In the genomic region with DNA sequence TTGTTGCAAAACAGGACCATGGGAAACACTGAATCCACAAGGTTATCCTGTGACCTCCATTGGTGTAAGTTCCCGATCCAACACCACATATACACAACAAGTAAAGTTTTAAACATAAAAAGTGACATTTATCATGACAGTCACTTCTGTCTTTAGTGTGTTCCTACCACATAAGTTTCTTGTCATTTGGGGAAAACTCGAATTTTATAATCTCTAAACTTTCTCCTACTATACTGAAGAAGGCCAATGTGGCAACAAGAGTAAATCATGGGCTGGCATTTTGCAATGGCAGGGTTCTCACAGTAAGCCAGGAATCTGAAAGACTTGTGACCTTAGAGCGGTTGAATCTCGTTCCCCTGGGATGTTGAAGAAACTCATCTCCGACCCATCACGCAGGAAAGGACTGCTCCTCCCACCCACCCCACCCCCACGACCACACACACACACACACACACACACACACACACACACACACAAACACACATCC, we compare ENCODE assay signal across 8 mouse cellular contexts. TPM values are rescaled to one million over a fixed set of nuclear protein-coding genes. Genes with fewer than 3 reads are reported as not detected.
A peak's percentile ranks its signal among the peaks of the same experiment; 100 is the strongest.
DNase-seq lines count a peak whose midpoint lies in the region; ATAC-seq and TF ChIP-seq lines count a peak whose summit lies in the region.

No protein-coding gene starts in this region.

- peak overlapping the region; percentile 85 for H3K9ac ChIP-seq in embryonic facial prominence, embryonic 13.5 days

- no peak for TF ChIP-seq CTCF in lung, adult 2 months (IDR thresholded peaks at IDR 0.05; ENCODE audit: insufficient read depth, low read length)
- no peak for TF ChIP-seq CTCF in olfactory bulb, adult 2 months (IDR thresholded peaks at IDR 0.05; ENCODE audit: insufficient read depth, low read depth, low read length)

- no peak for ATAC-seq in embryonic facial prominence, embryonic 13.5 days (ENCODE audit: insufficient number of reproducible peaks, insufficient read depth, low FRiP score, low TSS enrichment, low read depth)

- no peak for TF ChIP-seq POLR2A in lung, adult 2 months (IDR thresholded peaks at IDR 0.05; ENCODE audit: borderline replicate concordance, extremely low read depth, low read depth, low read length)
- TF ChIP-seq POLR2A in olfactory bulb, adult 2 months (IDR thresholded peaks at IDR 0.05; ENCODE audit: insufficient read depth, low read depth, low read length) = no peak

- H3K36me3 ChIP-seq in embryonic facial prominence, embryonic 13.5 days = peaks cover 16% of the 10 kb centered on the region
- peaks cover 31% of the 10 kb centered on the region for H3K36me3 ChIP-seq in limb, embryonic 10.5 days

- no peak for DNase-seq in lung, adult 2 months
- no peak for DNase-seq in lung, postnatal 25 days (ENCODE audit: low spot score)
- DNase-seq in limb, embryonic 10.5 days (ENCODE audit: low spot score) = no peak
- no peak for DNase-seq in MN1 (ENCODE audit: low spot score)
- no peak for DNase-seq in spleen, postnatal 4 days (ENCODE audit: low spot score in 2 of 2)
- no peak for DNase-seq in embryo, embryonic 9.5 days (ENCODE audit: extremely low spot score)

- peak overlapping the region; percentile 85 for H3K4me3 ChIP-seq in lung, adult 2 months (replicated peaks; ENCODE audit: extremely low read depth, low read depth, low read length)
- H3K4me3 ChIP-seq in embryonic facial prominence, embryonic 13.5 days = peak overlapping the region; percentile 97
- H3K4me3 ChIP-seq in limb, embryonic 10.5 days = peak overlapping the region; percentile 84
- H3K4me3 ChIP-seq in olfactory bulb, adult 2 months (ENCODE audit: insufficient read depth, low read depth, low read length) = peak overlapping the region; percentile 97

- peak overlapping the region; percentile 79 for H3K4me2 ChIP-seq in embryonic facial prominence, embryonic 13.5 days

- H3K4me1 ChIP-seq in lung, adult 2 months (ENCODE audit: control insufficient read depth, insufficient read depth, low read length) = peaks cover 3% of the 10 kb centered on the region
- H3K4me1 ChIP-seq in embryonic facial prominence, embryonic 13.5 days = 0 out of 2 replicates have a peak, but pooled peaks cover 6% of the 10 kb centered on the region
- peaks cover 7% of the 10 kb centered on the region for H3K4me1 ChIP-seq in limb, embryonic 10.5 days
- H3K4me1 ChIP-seq in olfactory bulb, adult 2 months (ENCODE audit: control insufficient read depth, insufficient read depth, low read length) = peaks cover 4% of the 10 kb centered on the region; the same call in 1 of the 2 replicates

- no peaks in the 10 kb centered on the region for H3K9me3 ChIP-seq in embryonic facial prominence, embryonic 13.5 days
- H3K9me3 ChIP-seq in limb, embryonic 10.5 days (replicated peaks) = no peaks in the 10 kb centered on the region

- H3K27me3 ChIP-seq in embryonic facial prominence, embryonic 13.5 days = no peaks in the 10 kb centered on the region
- H3K27me3 ChIP-seq in limb, embryonic 10.5 days (ENCODE audit: low read depth, poor library complexity, severe bottlenecking) = no peaks in the 10 kb centered on the region

- WGBS in lung, adult 2 months = 19% methylated on average over 7 of the region's 7 CpGs
- 18% methylated on average over 7 of the region's 7 CpGs for WGBS in embryonic facial prominence, embryonic 13.5 days
- WGBS in limb, embryonic 10.5 days = 26% methylated on average over 6 of the region's 7 CpGs
- 20% methylated on average over 7 of the region's 7 CpGs for WGBS in olfactory bulb, adult 2 months

- no peak overlapping the region for H3K27ac ChIP-seq in embryonic facial prominence, embryonic 13.5 days
- peak overlapping the region; percentile 89; the same call in 1 of the 2 replicates for H3K27ac ChIP-seq in limb, embryonic 10.5 days
- no peak overlapping the region for H3K27ac ChIP-seq in olfactory bulb, adult 2 months (ENCODE audit: insufficient read depth, low read depth, low read length)

RNA-seq across cellular contexts. Expression of gene Ginm1, which starts 12.8 kb away (rescaled TPM):
- polyA plus RNA-seq in lung, adult 2 months (2012; rRNA removed) = 34.4 and 36.7 TPM in 2 replicates
- 75.7 and 86.2 TPM in 2 replicates for polyA plus RNA-seq in embryonic facial prominence, embryonic 13.5 days (2015; fragmentation: Nextera tagmentation; extraction: Ambion mirVana)
- polyA plus RNA-seq in limb, embryonic 10.5 days (2016; fragmentation: Nextera tagmentation; extraction: Ambion mirVana) = 47.3 and 49.3 TPM in 2 replicates
- polyA plus RNA-seq in olfactory bulb, adult 2 months (2012; ENCODE audit: insufficient read depth, insufficient read length, low replicate concordance, missing spikeins) = not detected in 2 replicates

RNA-seq across cellular contexts. Expression of gene Ppil4, which starts 12.9 kb away (rescaled TPM):
- 5.3 and 7.6 TPM in 2 replicates for polyA plus RNA-seq in lung, adult 2 months (2012; rRNA removed)
- 44.0 and 52.2 TPM in 2 replicates for polyA plus RNA-seq in embryonic facial prominence, embryonic 13.5 days (2015; fragmentation: Nextera tagmentation; extraction: Ambion mirVana)
- polyA plus RNA-seq in limb, embryonic 10.5 days (2016; fragmentation: Nextera tagmentation; extraction: Ambion mirVana) = 36.5 and 44.6 TPM in 2 replicates
- polyA plus RNA-seq in olfactory bulb, adult 2 months (2012; ENCODE audit: insufficient read depth, insufficient read length, low replicate concordance, missing spikeins) = not detected in 2 replicates

RNA-seq across cellular contexts. Expression of gene Zc3h12d, which starts 52.5 kb away (rescaled TPM):
- 1.8 and 2.3 TPM in 2 replicates for polyA plus RNA-seq in lung, adult 2 months (2012; rRNA removed)
- polyA plus RNA-seq in embryonic facial prominence, embryonic 13.5 days (2015; fragmentation: Nextera tagmentation; extraction: Ambion mirVana) = 0.13 and 0.18 TPM in 2 replicates
- polyA plus RNA-seq in limb, embryonic 10.5 days (2016; fragmentation: Nextera tagmentation; extraction: Ambion mirVana) = not detected in 2 replicates
- not detected in 2 replicates for polyA plus RNA-seq in olfactory bulb, adult 2 months (2012; ENCODE audit: insufficient read depth, insufficient read length, low replicate concordance, missing spikeins)

RNA-seq across cellular contexts. Expression of gene Katna1, which starts 54.0 kb away (rescaled TPM):
- 2.0 and 4.6 TPM in 2 replicates for polyA plus RNA-seq in lung, adult 2 months (2012; rRNA removed)
- polyA plus RNA-seq in embryonic facial prominence, embryonic 13.5 days (2015; fragmentation: Nextera tagmentation; extraction: Ambion mirVana) = 62.4 and 66.4 TPM in 2 replicates
- 70.2 and 71.5 TPM in 2 replicates for polyA plus RNA-seq in limb, embryonic 10.5 days (2016; fragmentation: Nextera tagmentation; extraction: Ambion mirVana)
- not detected in 2 replicates for polyA plus RNA-seq in olfactory bulb, adult 2 months (2012; ENCODE audit: insufficient read depth, insufficient read length, low replicate concordance, missing spikeins)

Comparison
In these comparisons a context has a peak if more than half of its experiments do, and no peak if none do; other contexts are left out.
1. RNA of gene Ginm1, which starts 12.8 kb away (polyA plus RNA-seq): 75.7 to 86.2 TPM in embryonic facial prominence, embryonic 13.5 days, 47.3 to 49.3 TPM in limb, embryonic 10.5 days and 34.4 to 36.7 TPM in lung, adult 2 months; not detected in olfactory bulb, adult 2 months; every median in the first group is over 10 times any median in the second.
2. Peak in every context shown above with its lines, with median percentiles within 50 percentile points of each other: H3K4me3 ChIP-seq.